Mouse (Mus musculus): ENCODE measurements around the gene Rwdd4a. TPM values are rescaled to one million over a fixed set of nuclear protein-coding genes. Genes with fewer than 3 reads are reported as not detected.
A peak's percentile ranks its signal among the peaks of the same experiment; 100 is the strongest.

Rwdd4a gene
- polyA plus RNA-seq (2012; rRNA removed): 10.7 and 12.6 TPM in 2 replicates

- H3K27me3 ChIP-seq (ENCODE audit: control insufficient read depth, insufficient read depth, low read length): no peaks in the 10 kb centered on the region
- H3K4me3 ChIP-seq (ENCODE audit: low read depth, low read length): peak within 1 kb of the TSS; percentile 85
- peaks cover 3% of the 10 kb centered on the region; the same call in 1 of the 2 replicates for H3K4me1 ChIP-seq (ENCODE audit: control insufficient read depth, insufficient read depth, insufficient read length, low read length)
- no peak; the same call in 1 of the 2 replicates for TF ChIP-seq POLR2A (IDR thresholded peaks at IDR 0.05; ENCODE audit: low read depth, low read length)
- no peak for TF ChIP-seq CTCF (IDR thresholded peaks at IDR 0.05; ENCODE audit: extremely low read depth, insufficient read length, insufficient replicate concordance, low read depth, low read length)
- peak within 1 kb of the TSS; percentile 45 for H3K27ac ChIP-seq (ENCODE audit: insufficient read depth, low read depth, low read length)
- under 1% methylated on average over 65 of the region's 65 CpGs for WGBS
- H3K36me3 ChIP-seq (ENCODE audit: control insufficient read depth, insufficient read depth, low read length): peaks cover 18% of the 10 kb centered on the region
These were observed at the start of gene Rwdd4a, which contains the start of gene Trappc11 for GRCm38 (mm10) chr8:47533344-47534125. Rwdd4a (plus strand) TSS chr8:47533664. Trappc11 (minus strand) TSS chr8:47533470.

- Histone ChIP-seq H3K4me3 (ENCODE audit: low read depth, low read length) (no peak overlapping the region), H3K4me1 (ENCODE audit: control insufficient read depth, insufficient read depth, insufficient read length, low read length) (no peaks in the 10 kb centered on the region), H3K36me3 (ENCODE audit: control insufficient read depth, insufficient read depth, low read length) (peaks cover 22% of the 10 kb centered on the region), H3K27me3 (ENCODE audit: control insufficient read depth, insufficient read depth, low read length) (no peaks in the 10 kb centered on the region), H3K27ac (ENCODE audit: insufficient read depth, low read depth, low read length) (no peak overlapping the region)
- 94% methylated on average over 3 of the region's 3 CpGs for WGBS
- TF ChIP-seq CTCF (IDR thresholded peaks at IDR 0.05; ENCODE audit: extremely low read depth, insufficient read length, insufficient replicate concordance, low read depth, low read length): no peak
- TF ChIP-seq POLR2A (IDR thresholded peaks at IDR 0.05; ENCODE audit: low read depth, low read length): no peak
These were observed 46.2 kb upstream of the Rwdd4a start for GRCm38 (mm10) chr8:47487231-47487630.

GRCm38 (mm10) chr8:47493106-47493505 is 40.4 kb upstream of the Rwdd4a start:
- Histone ChIP-seq H3K4me1 (ENCODE audit: control insufficient read depth, insufficient read depth, insufficient read length, low read length) (no peaks in the 10 kb centered on the region), H3K4me3 (ENCODE audit: low read depth, low read length) (no peak overlapping the region)
- 84% methylated on average over 12 of the region's 12 CpGs for WGBS

GRCm38 (mm10) chr8:47494602-47495153 is 38.8 kb upstream of the Rwdd4a start:
- H3K4me3 ChIP-seq (ENCODE audit: low read depth, low read length): no peak overlapping the region
- H3K36me3 ChIP-seq (ENCODE audit: control insufficient read depth, insufficient read depth, low read length): peaks cover 69% of the 10 kb centered on the region
- no peak overlapping the region for H3K27ac ChIP-seq (ENCODE audit: insufficient read depth, low read depth, low read length)
- TF ChIP-seq POLR2A (IDR thresholded peaks at IDR 0.05; ENCODE audit: low read depth, low read length) (no peak), CTCF (IDR thresholded peaks at IDR 0.05; ENCODE audit: extremely low read depth, insufficient read length, insufficient replicate concordance, low read depth, low read length) (no peak)
- H3K27me3 ChIP-seq (ENCODE audit: control insufficient read depth, insufficient read depth, low read length): no peaks in the 10 kb centered on the region
- 51% methylated on average over 12 of the region's 12 CpGs for WGBS
- H3K4me1 ChIP-seq (ENCODE audit: control insufficient read depth, insufficient read depth, insufficient read length, low read length): no peaks in the 10 kb centered on the region

More at GRCm38 (mm10) chr8:47493106-47493505, 40.4 kb upstream of the Rwdd4a start:
- Histone ChIP-seq H3K27ac (ENCODE audit: insufficient read depth, low read depth, low read length) (no peak overlapping the region), H3K36me3 (ENCODE audit: control insufficient read depth, insufficient read depth, low read length) (peaks cover 63% of the 10 kb centered on the region), H3K27me3 (ENCODE audit: control insufficient read depth, insufficient read depth, low read length) (no peaks in the 10 kb centered on the region)
- TF ChIP-seq CTCF (IDR thresholded peaks at IDR 0.05; ENCODE audit: extremely low read depth, insufficient read length, insufficient replicate concordance, low read depth, low read length): no peak
- no peak for TF ChIP-seq POLR2A (IDR thresholded peaks at IDR 0.05; ENCODE audit: low read depth, low read length)

- WGBS: 80% methylated on average over 6 of the region's 6 CpGs
- no peak for TF ChIP-seq CTCF (IDR thresholded peaks at IDR 0.05; ENCODE audit: extremely low read depth, insufficient read length, insufficient replicate concordance, low read depth, low read length)
- TF ChIP-seq POLR2A (IDR thresholded peaks at IDR 0.05; ENCODE audit: low read depth, low read length): no peak
- no peaks in the 10 kb centered on the region for H3K4me1 ChIP-seq (ENCODE audit: control insufficient read depth, insufficient read depth, insufficient read length, low read length)
- H3K36me3 ChIP-seq (ENCODE audit: control insufficient read depth, insufficient read depth, low read length): peaks cover 71% of the 10 kb centered on the region
- H3K27me3 ChIP-seq (ENCODE audit: control insufficient read depth, insufficient read depth, low read length): no peaks in the 10 kb centered on the region
- H3K27ac ChIP-seq (ENCODE audit: insufficient read depth, low read depth, low read length): no peak overlapping the region
- no peak overlapping the region for H3K4me3 ChIP-seq (ENCODE audit: low read depth, low read length)
These were observed 38.0 kb upstream of the Rwdd4a start for GRCm38 (mm10) chr8:47495428-47495827.

GRCm38 (mm10) chr8:47501994-47502393 is 31.5 kb upstream of the Rwdd4a start:
- Histone ChIP-seq H3K36me3 (ENCODE audit: control insufficient read depth, insufficient read depth, low read length) (peaks cover 63% of the 10 kb centered on the region), H3K4me3 (ENCODE audit: low read depth, low read length) (no peak overlapping the region), H3K4me1 (ENCODE audit: control insufficient read depth, insufficient read depth, insufficient read length, low read length) (no peaks in the 10 kb centered on the region), H3K27ac (ENCODE audit: insufficient read depth, low read depth, low read length) (no peak overlapping the region), H3K27me3 (ENCODE audit: control insufficient read depth, insufficient read depth, low read length) (no peaks in the 10 kb centered on the region)
- 45% methylated on average over 2 of the region's 2 CpGs for WGBS
- TF ChIP-seq CTCF (IDR thresholded peaks at IDR 0.05; ENCODE audit: extremely low read depth, insufficient read length, insufficient replicate concordance, low read depth, low read length) (no peak), POLR2A (IDR thresholded peaks at IDR 0.05; ENCODE audit: low read depth, low read length) (no peak)

- no peak overlapping the region for H3K4me3 ChIP-seq (ENCODE audit: low read depth, low read length)
- TF ChIP-seq CTCF (IDR thresholded peaks at IDR 0.05; ENCODE audit: extremely low read depth, insufficient read length, insufficient replicate concordance, low read depth, low read length): no peak
- no peak for TF ChIP-seq POLR2A (IDR thresholded peaks at IDR 0.05; ENCODE audit: low read depth, low read length)
- peaks cover 61% of the 10 kb centered on the region for H3K36me3 ChIP-seq (ENCODE audit: control insufficient read depth, insufficient read depth, low read length)
- WGBS: 94% methylated on average over 13 of the region's 13 CpGs
- no peaks in the 10 kb centered on the region for H3K27me3 ChIP-seq (ENCODE audit: control insufficient read depth, insufficient read depth, low read length)
- no peaks in the 10 kb centered on the region for H3K4me1 ChIP-seq (ENCODE audit: control insufficient read depth, insufficient read depth, insufficient read length, low read length)
- no peak overlapping the region for H3K27ac ChIP-seq (ENCODE audit: insufficient read depth, low read depth, low read length)
These were observed 30.9 kb upstream of the Rwdd4a start for GRCm38 (mm10) chr8:47502546-47502945.

All from small intestine, adult 2 months (tissue).